Mouse (Mus musculus): ENCODE measurements around the gene Jade2.
"Not testable (repeated sequence)": the region's sequence is repeated elsewhere in the genome, so short reads cannot be mapped to it uniquely, and the experiment has no call there.

Gene Jade2

DNA sequence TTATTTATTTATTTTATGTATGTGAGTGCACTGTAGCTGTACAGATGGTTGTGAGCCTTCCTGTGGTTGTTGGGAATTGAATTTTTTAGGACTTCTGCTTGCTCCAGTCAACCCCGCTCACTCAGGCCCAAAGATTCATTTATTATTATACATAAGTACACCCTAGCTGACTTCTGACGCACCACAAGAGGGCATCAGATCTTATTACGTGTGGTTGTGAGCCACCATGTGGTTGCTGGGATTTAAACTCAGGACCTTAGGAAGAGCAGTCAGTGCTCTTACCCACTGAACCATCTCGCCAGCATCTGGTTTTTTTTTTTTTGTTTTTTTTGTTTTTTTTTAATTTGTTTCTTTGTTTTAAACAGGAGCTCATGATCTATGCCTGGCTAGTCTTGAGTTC lies 67.7 kb downstream of the Jade2 start:
- DNase-seq (ENCODE audit: low read depth): not testable (repeated sequence)

DNA sequence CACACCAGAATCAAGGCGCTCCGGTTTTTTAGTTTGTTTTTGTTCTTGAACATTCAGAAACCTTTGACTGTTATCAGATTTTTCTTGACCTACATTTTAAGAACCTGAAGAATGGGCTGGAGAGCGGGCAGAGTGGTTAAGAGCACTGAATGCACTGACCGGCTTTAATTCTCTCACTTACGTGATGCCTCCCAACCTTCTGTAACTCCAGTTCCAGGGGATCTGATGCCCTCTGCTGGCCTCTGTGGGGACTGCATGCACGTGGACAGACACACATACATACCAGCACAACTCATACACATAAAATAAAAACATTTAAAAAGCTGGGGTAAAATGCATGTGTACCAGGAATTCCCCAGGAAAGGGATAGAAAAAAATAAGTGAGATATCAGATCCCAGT lies 71.5 kb downstream of the Jade2 start:
- DNase-seq (ENCODE audit: low read depth): peak; percentile 54

DNA sequence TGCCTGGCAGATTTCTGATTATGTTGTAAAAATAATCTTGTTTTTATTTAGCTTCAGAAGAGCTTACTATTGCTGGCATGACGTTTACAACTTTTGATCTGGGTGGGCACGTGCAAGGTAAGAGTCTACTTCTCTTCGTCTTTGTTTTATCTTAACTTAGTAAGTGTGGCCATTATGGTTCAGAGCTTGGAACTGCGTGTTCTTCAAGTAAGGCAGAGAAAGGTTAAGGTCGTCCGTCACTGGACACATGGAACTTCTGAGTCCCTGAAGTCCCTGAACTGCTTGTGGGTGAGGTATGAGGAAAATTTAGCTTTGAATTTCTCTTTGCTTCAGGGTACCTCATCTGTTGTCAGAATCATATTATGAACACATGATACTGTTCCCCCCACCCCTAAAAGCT lies 74.7 kb downstream of the Jade2 start:
- no peak for DNase-seq (ENCODE audit: low read depth)

- no peak for DNase-seq (ENCODE audit: low read depth)
Measured at GRCm38 (mm10) chr11:51780773-51781267, 76.6 kb downstream of the Jade2 start.

DNA sequence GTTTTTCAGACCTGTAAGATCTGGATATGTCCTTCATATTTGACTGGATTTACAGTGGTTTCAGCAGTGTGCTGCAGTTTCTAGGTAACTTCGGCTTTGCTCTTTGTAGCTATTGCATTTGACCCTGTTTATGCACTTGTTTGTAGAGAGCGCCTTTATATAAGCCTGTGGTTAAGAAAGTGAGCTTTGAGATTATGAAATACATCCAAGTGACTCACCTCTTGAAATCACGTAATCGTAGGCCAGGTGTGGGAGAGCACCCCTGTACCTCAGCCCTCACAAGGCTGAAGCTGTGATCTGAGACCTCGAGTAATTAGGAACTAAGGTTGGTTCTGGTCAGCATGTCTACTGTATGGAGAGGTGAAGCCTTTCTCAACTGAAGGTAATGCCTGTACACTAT lies 80.0 kb downstream of the Jade2 start:
- DNase-seq (ENCODE audit: low read depth): no peak

- DNase-seq (ENCODE audit: low read depth): no peak
Measured at GRCm38 (mm10) chr11:51775507-51775906, 81.9 kb downstream of the Jade2 start.

- DNase-seq (ENCODE audit: low read depth): no peak
Measured at GRCm38 (mm10) chr11:51768296-51768695, 89.2 kb downstream of the Jade2 start.

- DNase-seq (ENCODE audit: low read depth): no peak
Measured at GRCm38 (mm10) chr11:51767579-51768220, 89.8 kb downstream of the Jade2 start.

DNA sequence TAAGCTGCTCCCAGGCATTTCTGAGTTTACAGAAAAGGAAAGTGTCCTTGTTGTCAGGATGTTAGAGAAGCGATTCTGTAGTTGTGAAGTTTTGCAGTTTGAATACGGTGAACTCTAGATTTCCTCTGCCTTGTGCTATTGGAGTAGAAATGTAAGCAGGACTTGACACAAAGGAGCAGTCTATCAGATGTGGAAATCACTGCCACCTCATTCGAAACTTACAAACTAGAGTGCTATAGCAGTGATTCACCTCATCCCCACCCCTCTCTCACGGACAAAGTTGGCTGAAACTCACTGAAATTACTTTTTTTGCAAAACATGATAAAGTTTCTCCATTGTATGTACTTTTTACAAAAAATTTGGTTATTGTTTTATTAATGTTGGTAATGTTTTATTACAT lies 92.6 kb downstream of the Jade2 start:
- peak; percentile 58 for DNase-seq (ENCODE audit: low read depth)

DNA sequence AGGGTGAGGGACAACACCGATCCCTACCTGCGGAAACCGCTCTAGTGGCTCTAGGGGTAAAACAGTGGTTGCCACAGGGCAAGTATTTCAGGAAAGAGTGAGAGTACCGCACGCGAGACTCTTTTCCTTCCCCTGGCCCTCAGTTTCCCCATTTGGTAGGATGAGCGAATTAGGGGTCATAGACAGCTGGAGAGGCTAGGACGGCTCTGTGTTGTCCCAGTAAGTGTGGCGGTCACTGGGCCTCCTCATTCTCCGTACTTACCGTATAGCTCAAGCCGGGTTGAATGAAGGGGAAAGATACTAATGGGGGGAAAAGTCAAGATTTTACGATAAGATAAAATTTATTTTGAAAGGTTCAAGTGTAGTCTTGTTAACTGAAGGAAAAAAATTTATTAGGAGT lies 93.5 kb downstream of the Jade2 start:
- no peak for DNase-seq (ENCODE audit: low read depth)
